Mouse (Mus musculus) midbrain, postnatal 0 days (tissue): Measurements from ENCODE around the gene Hsf5. TPM values are rescaled to one million over a fixed set of nuclear protein-coding genes. Genes with fewer than 3 reads are reported as not detected.
A peak's percentile ranks its signal among the peaks of the same experiment; 100 is the strongest.

Source experiments
- ATAC-seq: fragments of 200-750 bp; cut with Nextera tagmentation; 2 replicates; pipeline ENCODE4 v1.8.0; 2017; ENCODE audit warnings: moderate number of reproducible peaks, mild to moderate bottlenecking, moderate TSS enrichment, moderate library complexity; ENCODE audit not compliant: low FRiP score
- DNase-seq: peaks from one replicate; pipeline ENCODE4 v3.0.0-alpha.2; 2015; ENCODE audit warnings: low spot score
- H3K27ac ChIP-seq: fragments of 300-500 bp; sonication (generic); 2 replicates; pipeline ENCODE4 v1.5.1; 2014; ENCODE audit warnings: low read depth, mild to moderate bottlenecking, low read length, mixed read lengths
- H3K27me3 ChIP-seq: fragments of 300-500 bp; sonication (generic); 2 replicates; pipeline ENCODE4 v1.6.1; 2014; ENCODE audit warnings: low read length, control low read depth, mixed read lengths; ENCODE audit not compliant: insufficient read depth
- H3K36me3 ChIP-seq: fragments of 300-500 bp; sonication (generic); 2 replicates; pipeline ENCODE4 v1.6.1; 2014; ENCODE audit warnings: low read length, control low read depth, mixed read lengths; ENCODE audit not compliant: insufficient read depth
- H3K4me1 ChIP-seq: fragments of 300-500 bp; sonication (generic); 2 replicates; pipeline ENCODE4 v1.6.1; 2014; ENCODE audit warnings: mild to moderate bottlenecking, control low read depth, antibody characterized with exemption, low read length, mixed read lengths; ENCODE audit not compliant: insufficient read depth
- H3K4me2 ChIP-seq: fragments of 300-500 bp; sonication (generic); 2 replicates; pipeline ENCODE4 v1.6.1; 2014; ENCODE audit warnings: low read depth, mild to moderate bottlenecking, low read length, mixed read lengths; ENCODE audit not compliant: poor library complexity, severe bottlenecking
- H3K4me3 ChIP-seq: fragments of 300-500 bp; sonication (generic); 2 replicates; pipeline ENCODE4 v1.5.1; 2014; ENCODE audit warnings: low read depth, mild to moderate bottlenecking, low read length, moderate library complexity
- H3K9ac ChIP-seq: fragments of 300-500 bp; sonication (generic); replicated peaks from 2 replicates; pipeline ENCODE4 v1.6.1; 2014; ENCODE audit warnings: mild to moderate bottlenecking, low read length, moderate library complexity, mixed read lengths; ENCODE audit not compliant: poor library complexity, severe bottlenecking
- H3K9me3 ChIP-seq: fragments of 300-500 bp; sonication (generic); 2 replicates; pipeline ENCODE4 v1.6.1; 2016; ENCODE audit warnings: low read length, control low read depth
- CTCF ChIP-seq: IDR thresholded peaks from 2 replicates; pipeline ENCODE4 v1.5.1; 2016; ENCODE audit warnings: antibody characterized with exemption, mild to moderate bottlenecking
- WGBS: fragments of 180-500 bp; shearing (Covaris S2); extraction: QIAGEN DNeasy Blood & Tissue Kit; methylation state at CpG from one replicate; pipeline ENCODE4 v1.1.7; 2014; 5-methylcytosine and 5-hydroxymethylcytosine counted together
- polyA plus RNA-seq: library from polyadenylated mRNA; unstranded; fragments of >200 nt; fragmentation: Nextera tagmentation; extraction: Ambion mirVana; gene quantifications from 2 replicates; pipeline ENCODE4 v1.2.1, GENCODE M21; 2015
- total RNA-seq: library from RNA; depleted of rRNA; stranded (reverse); fragments of >200 nt; gene quantifications from 2 replicates; pipeline ENCODE4 v1.2.3, GENCODE M21; 2014

Hsf5 gene
- total and polyA plus RNA-seq, 2 experiments from 2014 or later, result 0.11 to 0.25 TPM

DNA sequence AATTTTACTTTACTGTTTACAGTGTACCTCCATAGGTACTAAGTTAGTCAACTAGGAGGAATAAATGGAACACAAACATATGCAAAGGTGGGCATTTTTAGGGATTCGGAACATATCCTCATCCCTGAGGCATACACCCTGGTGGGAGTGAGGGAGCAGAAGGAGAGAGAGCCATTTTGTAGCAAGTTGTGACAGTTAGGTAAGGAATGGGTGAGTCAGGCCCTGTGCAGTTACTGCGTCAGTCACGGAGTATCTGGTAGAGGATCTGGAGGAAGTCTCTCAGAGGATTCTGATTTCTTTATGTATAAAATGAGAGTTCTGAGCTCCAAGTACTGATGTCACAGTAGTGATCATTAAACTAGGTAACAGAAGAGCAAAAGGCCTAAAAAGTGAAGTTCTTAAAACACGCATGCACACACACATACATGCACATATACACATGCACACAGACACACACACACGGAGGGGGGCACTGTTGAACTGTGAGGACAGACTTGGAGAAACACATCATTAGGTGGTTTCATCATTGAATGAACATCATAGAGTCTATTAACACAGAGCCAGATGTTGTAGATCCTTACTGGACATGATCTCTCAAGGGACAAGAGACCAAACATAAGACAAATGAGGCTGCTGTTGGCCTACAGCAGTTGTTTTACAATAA lies 29.6 kb upstream of the Hsf5 start:
- Histone ChIP-seq H3K36me3 (0 out of 2 replicates have a peak, but pooled peaks cover 10% of the 10 kb centered on the region), H3K27ac (no peak overlapping the region), H3K4me3 (no peak overlapping the region), H3K9ac (no peak overlapping the region), H3K27me3 (no peaks in the 10 kb centered on the region), H3K9me3 (no peaks in the 10 kb centered on the region), H3K4me1 (peaks cover 7% of the 10 kb centered on the region; the same call in 1 of the 2 replicates), H3K4me2 (no peak overlapping the region)
- TF ChIP-seq CTCF, result no peak
- DNase-seq (no peak), ATAC-seq (no peak)
- WGBS, result 94% methylated on average over 5 of the region's 5 CpGs

DNA sequence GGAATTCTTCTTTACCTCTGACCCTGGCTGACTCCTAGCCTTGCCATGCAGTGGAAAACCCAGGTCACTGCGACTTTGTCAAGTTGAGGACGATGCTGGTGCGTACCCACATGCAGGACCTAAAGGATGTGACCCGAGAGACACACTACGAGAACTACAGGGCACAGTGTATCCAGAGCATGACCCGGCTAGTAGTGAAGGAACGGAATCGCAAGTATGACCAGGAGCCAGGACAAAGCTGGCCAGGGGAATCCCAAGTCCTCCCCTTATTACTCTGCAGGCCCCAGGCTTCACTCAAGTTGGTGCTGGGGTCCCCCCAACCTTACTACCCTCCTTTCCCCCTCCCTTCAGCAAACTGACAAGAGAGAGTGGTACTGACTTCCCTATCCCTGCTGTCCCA lies 27.4 kb upstream of the Hsf5 start:
- H3K9me3 ChIP-seq, result no peaks in the 10 kb centered on the region
- DNase-seq, result no peak
- no peak overlapping the region for H3K4me3 ChIP-seq
- H3K4me2 ChIP-seq, result no peak overlapping the region
- no peak for TF ChIP-seq CTCF
- H3K9ac ChIP-seq, result no peak overlapping the region
- peaks cover 15% of the 10 kb centered on the region for H3K4me1 ChIP-seq
- no peak for ATAC-seq
- H3K27ac ChIP-seq, result no peak overlapping the region
- H3K27me3 ChIP-seq, result no peaks in the 10 kb centered on the region
- H3K36me3 ChIP-seq, result 0 out of 2 replicates have a peak, but pooled peaks cover 8% of the 10 kb centered on the region
- 96% methylated on average over 8 of the region's 8 CpGs for WGBS

DNA sequence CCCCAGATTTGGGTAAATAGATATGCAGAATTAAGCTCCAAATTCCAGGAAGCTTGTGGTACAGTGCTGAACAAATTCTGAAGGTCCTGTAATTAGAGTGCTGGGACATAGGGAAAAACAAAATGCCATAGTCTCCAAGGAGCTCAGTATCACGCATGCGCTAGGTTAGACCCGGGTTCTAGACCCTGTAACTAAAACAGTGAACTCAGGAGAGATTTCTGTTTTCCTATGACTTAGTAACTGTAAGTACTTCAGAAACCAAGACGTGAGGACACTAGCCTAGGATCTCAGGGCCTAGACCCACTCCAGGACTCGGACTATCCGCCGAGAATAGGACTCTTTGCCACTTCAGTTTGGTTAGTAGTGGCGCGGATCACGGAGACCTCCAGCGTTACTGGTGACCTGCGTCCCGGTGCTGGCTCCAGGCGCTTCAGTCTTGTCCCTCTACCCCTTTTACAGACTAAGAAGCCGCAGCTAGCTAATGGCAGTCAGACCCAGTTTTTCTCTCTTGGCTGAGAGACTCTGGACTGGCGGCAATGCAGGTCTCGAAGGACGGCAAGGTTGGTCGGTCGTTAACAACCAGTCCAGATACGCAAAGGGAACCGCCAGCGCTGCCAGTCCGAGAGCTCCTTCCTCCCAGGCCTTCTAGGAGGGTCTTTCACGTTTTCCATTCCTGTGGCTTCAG lies 26.0 kb upstream of the Hsf5 start:
- 2% methylated on average over 25 of the region's 25 CpGs for WGBS
- H3K4me3 ChIP-seq, result peak overlapping the region; percentile 74
- H3K27me3 ChIP-seq, result no peaks in the 10 kb centered on the region
- DNase-seq, result peak; percentile 27
- peaks cover 15% of the 10 kb centered on the region for H3K4me1 ChIP-seq
- H3K9ac ChIP-seq, result peak overlapping the region; percentile 70
- TF ChIP-seq CTCF, result no peak
- H3K27ac ChIP-seq, result peak overlapping the region; percentile 82
- no peak for ATAC-seq
- 0 out of 2 replicates have a peak, but pooled peaks cover 3% of the 10 kb centered on the region for H3K36me3 ChIP-seq
- no peaks in the 10 kb centered on the region for H3K9me3 ChIP-seq
- H3K4me2 ChIP-seq, result peak overlapping the region; percentile 88

DNA sequence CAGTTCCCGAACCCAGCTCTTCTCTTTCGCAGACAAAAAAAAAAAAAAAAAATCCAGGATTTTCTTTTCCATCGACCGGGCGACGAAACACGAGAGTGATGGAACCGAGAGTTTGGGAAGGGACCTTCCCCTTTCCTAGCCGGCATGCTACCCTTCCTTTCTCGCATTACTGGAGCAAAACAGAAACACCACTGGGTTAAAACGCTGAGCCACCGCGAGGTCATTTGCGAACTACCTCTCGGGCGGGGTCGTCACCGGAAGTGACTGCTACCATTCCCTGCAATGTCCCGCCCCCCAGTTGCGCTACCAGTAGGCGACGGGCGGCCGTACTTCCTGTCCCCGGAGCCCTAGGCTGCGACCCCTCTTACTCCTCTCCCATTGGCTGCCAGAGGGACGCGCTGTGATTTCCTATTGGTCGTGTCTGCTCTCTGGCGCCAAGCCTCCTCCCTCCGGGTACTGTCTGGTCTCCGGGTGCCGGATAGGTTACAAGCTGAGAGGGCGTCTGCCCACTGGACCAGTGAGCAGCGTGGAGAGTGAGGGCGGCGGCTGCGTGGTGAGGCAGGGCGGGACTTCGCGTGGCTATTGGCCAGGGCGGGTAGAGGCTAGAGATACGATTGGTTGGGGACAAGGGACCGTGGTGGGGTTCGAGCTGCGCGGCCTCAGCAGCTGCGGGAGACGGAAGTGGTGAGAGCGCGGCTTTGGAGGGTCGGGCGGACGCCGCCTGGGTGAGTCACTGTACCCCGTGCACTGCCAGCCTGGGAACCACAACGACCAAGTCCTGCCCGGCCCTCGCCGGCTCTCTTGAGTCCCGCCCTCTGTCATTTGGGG lies 25.2 kb upstream of the Hsf5 start, which contains the start of gene Mtmr4:
Gene Mtmr4, plus strand, starts transcription at position 637 of the 828 bp plus-strand sequence.
- no peaks in the 10 kb centered on the region for H3K9me3 ChIP-seq
- H3K36me3 ChIP-seq, result 0 out of 2 replicates have a peak, but pooled peaks cover 3% of the 10 kb centered on the region
- H3K4me1 ChIP-seq, result peaks cover 15% of the 10 kb centered on the region
- ATAC-seq (peak; percentile 99), DNase-seq (peak; percentile 100)
- H3K4me2 ChIP-seq, result peak within 1 kb of the TSS; percentile 88
- peak within 1 kb of the TSS; percentile 82 for H3K27ac ChIP-seq
- TF ChIP-seq CTCF, result peak; percentile 32
- WGBS, result under 1% methylated on average over 61 of the region's 61 CpGs
- no peaks in the 10 kb centered on the region for H3K27me3 ChIP-seq
- peak within 1 kb of the TSS; percentile 74 for H3K4me3 ChIP-seq
- H3K9ac ChIP-seq, result peak within 1 kb of the TSS; percentile 76

DNA sequence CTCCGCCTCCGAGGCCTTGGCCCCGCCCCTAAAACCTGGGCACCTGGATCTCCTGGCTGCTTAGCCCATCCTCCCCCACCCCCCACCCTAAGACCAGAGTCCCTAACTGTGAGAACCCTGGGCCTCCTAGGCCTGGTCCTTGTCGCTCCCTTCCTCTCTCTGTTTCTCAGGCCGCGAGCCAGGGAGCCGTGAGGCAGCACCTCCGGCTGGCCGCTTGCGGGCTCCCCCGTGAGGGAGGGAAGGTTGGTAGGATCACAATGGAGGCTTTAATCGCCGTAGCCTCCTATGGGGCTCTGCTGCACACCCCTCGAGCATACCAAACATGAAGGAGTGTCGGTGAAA lies 24.6 kb upstream of the Hsf5 start:
- Histone ChIP-seq H3K4me1 (peaks cover 15% of the 10 kb centered on the region), H3K4me3 (peak overlapping the region; percentile 74), H3K9me3 (no peaks in the 10 kb centered on the region), H3K4me2 (peak overlapping the region; percentile 61), H3K27me3 (no peaks in the 10 kb centered on the region), H3K27ac (peak overlapping the region; percentile 81), H3K9ac (peak overlapping the region; percentile 76), H3K36me3 (peaks cover 6% of the 10 kb centered on the region)
- TF ChIP-seq CTCF, result peak; percentile 48
- 0% methylated on average over 14 of the region's 15 CpGs for WGBS
- DNase-seq (no peak), ATAC-seq (no peak; the same call in 1 of the 2 replicates)
